Mouse (Mus musculus) Muller cell, postnatal 12 days (primary cell): ENCODE measurements around the gene Map9.
A peak's percentile ranks its signal among the peaks of the same experiment; 100 is the strongest.
"Not testable (repeated sequence)": the region's sequence is repeated elsewhere in the genome, so short reads cannot be mapped to it uniquely, and the experiment has no call there.

ENCODE experiments used
- DNase-seq: peaks from one replicate; pipeline ENCODE4 v3.0.0-alpha.2; 2015; ENCODE audit errors: inconsistent ontology term

The Map9 gene

DNA sequence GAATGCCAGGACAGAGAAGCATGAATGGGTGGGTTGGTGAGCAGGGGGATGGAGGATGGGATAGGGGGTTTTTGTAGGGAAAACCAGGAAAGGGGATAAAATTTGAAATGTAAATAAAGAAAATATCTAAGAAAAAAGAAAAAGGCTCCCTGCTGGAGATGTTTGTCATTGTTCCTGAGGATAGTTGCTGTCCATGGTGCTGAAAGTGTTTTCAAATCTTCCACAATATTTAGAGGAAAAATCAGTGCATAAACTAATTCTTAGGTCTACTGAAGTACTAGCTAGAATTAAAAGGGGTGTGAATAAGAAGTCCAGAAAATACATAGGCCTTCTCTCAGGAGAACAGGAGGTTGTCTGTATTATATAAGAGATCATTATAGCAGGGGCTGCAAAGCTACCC is 54.6 kb downstream of the Map9 start:
- peak; percentile 11 for DNase-seq

DNA sequence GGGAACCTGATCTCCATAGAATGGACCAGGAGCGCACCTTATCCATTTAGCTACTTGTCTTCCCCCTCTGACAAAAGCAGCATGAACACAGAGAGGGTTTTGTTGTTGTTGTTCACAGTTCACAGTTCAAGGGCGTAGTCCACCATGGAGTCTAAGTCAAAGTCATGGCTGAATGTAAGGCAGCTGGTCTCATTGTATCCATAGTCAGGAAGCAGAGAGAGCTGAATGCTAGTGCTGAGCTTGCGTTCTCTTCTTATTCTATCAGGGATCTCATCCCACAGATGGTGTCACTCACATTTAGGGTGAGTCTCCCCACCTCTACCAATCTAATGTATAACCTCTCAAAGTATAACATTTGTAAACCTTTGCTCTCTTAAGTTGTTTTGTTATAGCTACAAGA is 60.1 kb downstream of the Map9 start:
- DNase-seq: no peak

DNA sequence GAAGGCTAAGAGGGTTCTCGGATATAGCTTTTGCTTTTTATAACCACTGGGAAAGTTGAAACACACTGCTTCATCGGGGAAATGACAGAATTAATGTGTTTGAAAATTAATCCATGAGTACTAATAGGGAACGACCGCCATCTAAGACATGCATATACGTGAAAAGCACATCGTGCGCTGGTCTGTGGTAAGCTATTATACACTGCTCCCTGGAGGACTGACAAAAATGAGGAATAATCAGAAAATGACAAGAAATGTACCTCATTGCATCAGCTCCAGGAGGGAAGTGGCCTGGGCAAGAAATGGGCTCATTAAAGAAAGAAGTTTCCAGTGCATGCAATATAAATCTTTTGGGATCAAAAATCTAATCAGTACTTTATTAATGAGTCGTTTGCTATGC is 77.5 kb downstream of the Map9 start:
- DNase-seq: no peak

DNA sequence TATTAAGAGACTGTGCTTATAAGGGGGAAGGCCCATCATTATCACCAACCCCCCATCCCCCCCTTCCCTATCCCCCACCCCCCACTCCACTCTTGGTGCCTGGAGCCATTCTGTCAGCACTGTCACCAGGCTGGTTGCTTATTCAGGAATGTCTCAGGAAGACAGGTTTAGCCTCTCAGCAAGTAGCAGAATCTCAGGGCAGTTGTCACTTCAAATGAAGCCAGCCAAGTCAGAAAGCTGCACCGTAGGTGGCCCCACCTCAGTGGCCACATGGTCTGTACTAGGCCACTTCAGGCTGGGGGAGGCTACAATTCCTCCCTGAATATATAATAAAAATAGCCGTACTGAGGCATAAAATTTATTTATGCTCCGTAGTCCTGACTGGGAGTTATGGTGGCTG is 83.1 kb downstream of the Map9 start:
- DNase-seq: no peak

DNA sequence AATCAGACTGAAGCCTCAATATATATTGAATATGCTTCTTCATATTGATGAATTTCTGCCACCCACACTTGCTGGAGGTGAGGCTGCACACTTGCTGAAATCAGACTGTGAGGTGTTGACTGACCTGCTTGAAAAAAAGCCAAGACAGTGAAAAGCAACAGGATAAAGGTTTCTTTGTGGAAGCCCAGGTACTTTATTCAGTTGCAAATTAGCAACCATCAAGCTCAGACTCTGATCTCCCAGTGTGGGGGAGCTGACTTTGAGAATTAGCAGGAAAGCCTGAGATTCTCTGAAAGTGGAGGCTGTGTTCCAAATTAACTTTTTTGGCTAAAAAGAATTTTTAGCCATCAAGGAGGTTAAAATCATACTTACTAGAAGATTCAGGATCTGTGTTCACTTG is 83.8 kb downstream of the Map9 start:
- DNase-seq: not testable (repeated sequence)
